Mouse (Mus musculus) urinary bladder, postnatal 25 days (tissue): Measurements from ENCODE around the gene Zscan4b.
"Not testable (repeated sequence)": the region's sequence is repeated elsewhere in the genome, so short reads cannot be mapped to it uniquely, and the experiment has no call there.

Source experiments
- DNase-seq: peaks from one replicate; pipeline ENCODE4 v3.0.0; 2022; ENCODE audit warnings: low spot score

Zscan4b gene

GRCm38 (mm10) chr7:10904950-10905349 is at the start of gene Zscan4b:
Zscan4b (minus strand) TSS chr7:10905050.
- DNase-seq, result not testable (repeated sequence)
